Mouse (Mus musculus) kidney, adult 2 months (tissue): ENCODE results near the gene Tmem151b.

Source experiments
- CTCF ChIP-seq: fragments of 200-500 bp; conservative IDR thresholded peaks from 2 replicates; pipeline ENCODE4 v1.5.1; 2011; ENCODE audit warnings: low read depth, mild to moderate bottlenecking, control low read depth, low read length, moderate library complexity, mixed read lengths; ENCODE audit not compliant: insufficient read depth, insufficient read length
- POLR2A ChIP-seq: fragments of 200-500 bp; IDR thresholded peaks from one replicate; pipeline ENCODE4 v1.6.1; 2011; ENCODE audit warnings: low read depth, low read length, control low read depth

DNA sequence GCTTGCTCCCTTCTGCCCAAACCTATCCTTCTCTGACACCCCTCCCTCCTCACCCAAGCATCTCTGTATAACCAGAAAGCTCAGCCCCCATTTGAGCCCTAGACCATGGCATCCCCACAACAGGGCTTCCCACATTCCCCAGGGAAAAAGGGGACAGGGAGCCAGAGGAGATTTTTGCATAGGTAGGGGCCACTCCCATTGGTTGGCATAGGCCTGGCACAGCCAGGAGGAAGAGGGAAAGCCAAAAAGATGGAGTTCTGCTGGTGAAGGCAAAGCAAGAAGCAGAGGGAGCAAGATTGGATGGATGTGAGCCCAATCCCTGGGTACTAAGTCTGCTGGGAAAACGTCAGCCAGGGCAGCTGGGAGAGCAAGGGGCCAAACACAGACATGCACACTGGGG is 6.4 kb downstream of the Tmem151b start:
- TF ChIP-seq POLR2A = no peak
- TF ChIP-seq CTCF = no peak
